Mouse (Mus musculus): ENCODE results near the gene Sec16a.

Sec16a gene

GRCm38 (mm10) chr2:26474789-26475504, 29.9 kb upstream of the Sec16a start:
- peak; percentile 89 to 95 for DNase-seq (ENCODE audit: low spot score in 2 of 2)

GRCm38 (mm10) chr2:26472312-26473090, 27.5 kb upstream of the Sec16a start:
- no peak for DNase-seq (ENCODE audit: low spot score in 2 of 2)

GRCm38 (mm10) chr2:26471652-26472285, 26.8 kb upstream of the Sec16a start:
- DNase-seq (ENCODE audit: low spot score in 2 of 2) = no peak

GRCm38 (mm10) chr2:26470967-26471366, 26.0 kb upstream of the Sec16a start:
- DNase-seq (ENCODE audit: low spot score in 2 of 2) = no peak

GRCm38 (mm10) chr2:26468376-26468775, 23.4 kb upstream of the Sec16a start:
- DNase-seq (ENCODE audit: low spot score in 2 of 2) = no peak

GRCm38 (mm10) chr2:26463412-26463811, 18.4 kb upstream of the Sec16a start:
- no peak for DNase-seq (ENCODE audit: low spot score in 2 of 2)

- DNase-seq (ENCODE audit: low spot score in 2 of 2) = no peak
Observed at GRCm38 (mm10) chr2:26462980-26463379, 18.0 kb upstream of the Sec16a start.

- no peak for DNase-seq (ENCODE audit: low spot score in 2 of 2)
Observed at GRCm38 (mm10) chr2:26461667-26462066, 16.7 kb upstream of the Sec16a start.

GRCm38 (mm10) chr2:26460837-26461236, 15.8 kb upstream of the Sec16a start:
- DNase-seq (ENCODE audit: low spot score in 2 of 2) = no peak

GRCm38 (mm10) chr2:26460097-26460646, 15.2 kb upstream of the Sec16a start:
- DNase-seq (ENCODE audit: low spot score in 2 of 2) = no peak

- no peak for DNase-seq (ENCODE audit: low spot score in 2 of 2)
Observed at GRCm38 (mm10) chr2:26459478-26459877, 14.5 kb upstream of the Sec16a start.

- peak in 1 of 2 experiments; percentile 48 for DNase-seq (ENCODE audit: low spot score in 2 of 2)
Observed at GRCm38 (mm10) chr2:26458402-26459124, 13.5 kb upstream of the Sec16a start.

- peak in 1 of 2 experiments; percentile 68 for DNase-seq (ENCODE audit: low spot score in 2 of 2)
Observed at GRCm38 (mm10) chr2:26449121-26450060, 4.4 kb upstream of the Sec16a start.

GRCm38 (mm10) chr2:26447451-26447850, 2.4 kb upstream of the Sec16a start:
- DNase-seq (ENCODE audit: low spot score in 2 of 2) = no peak

- DNase-seq (ENCODE audit: low spot score in 2 of 2) = no peak
Observed at GRCm38 (mm10) chr2:26446671-26447070, 1.7 kb upstream of the Sec16a start.

GRCm38 (mm10) chr2:26445666-26446445, 840 bp upstream of the Sec16a start:
- DNase-seq (ENCODE audit: low spot score in 2 of 2) = peak; percentile 96 to 97

- peak in 1 of 2 experiments; percentile 29 for DNase-seq (ENCODE audit: low spot score in 2 of 2)
Observed at GRCm38 (mm10) chr2:26444368-26444767, 648 bp downstream of the Sec16a start.

- no peak for DNase-seq (ENCODE audit: low spot score in 2 of 2)
Observed at GRCm38 (mm10) chr2:26443876-26444275, 1.1 kb downstream of the Sec16a start.

- DNase-seq (ENCODE audit: low spot score in 2 of 2) = no peak
Observed at GRCm38 (mm10) chr2:26442843-26443242, 2.2 kb downstream of the Sec16a start.

- peak in 1 of 2 experiments; percentile 30 for DNase-seq (ENCODE audit: low spot score in 2 of 2)
Observed at GRCm38 (mm10) chr2:26441688-26442087, 3.3 kb downstream of the Sec16a start.
